Mouse (Mus musculus) hindbrain, embryonic 16.5 days (tissue): ENCODE measurements around the gene Rad51d. TPM values are rescaled to one million over a fixed set of nuclear protein-coding genes. Genes with fewer than 3 reads are reported as not detected.

Experiments
- ATAC-seq: fragments of 200-750 bp; cut with Nextera tagmentation; 2 replicates; pipeline ENCODE4 v1.8.0; 2017; ENCODE audit warnings: moderate TSS enrichment, moderate library complexity
- H3K27ac ChIP-seq: fragments of 300-500 bp; sonication (generic); 2 replicates; pipeline ENCODE4 v1.5.1; 2014; ENCODE audit warnings: low read depth, mild to moderate bottlenecking, control low read depth, low read length, moderate library complexity
- H3K27me3 ChIP-seq: fragments of 300-500 bp; sonication (generic); replicated peaks from 2 replicates; pipeline ENCODE4 v1.6.1; 2014; ENCODE audit warnings: low read length; ENCODE audit not compliant: control insufficient read depth, insufficient read depth
- H3K36me3 ChIP-seq: fragments of 300-500 bp; sonication (generic); 2 replicates; pipeline ENCODE4 v1.6.1; 2014; ENCODE audit warnings: mild to moderate bottlenecking, low read length, moderate library complexity, mixed read lengths; ENCODE audit not compliant: control insufficient read depth, insufficient read depth
- H3K4me1 ChIP-seq: fragments of 300-500 bp; sonication (generic); 2 replicates; pipeline ENCODE4 v1.6.1; 2014; ENCODE audit warnings: low read depth, low read length; ENCODE audit not compliant: control insufficient read depth, insufficient read depth
- H3K4me2 ChIP-seq: fragments of 300-500 bp; sonication (generic); 2 replicates; pipeline ENCODE4 v1.6.1; 2014; ENCODE audit warnings: mild to moderate bottlenecking, low read length, control low read depth, moderate library complexity
- H3K4me3 ChIP-seq: fragments of 300-500 bp; sonication (generic); 2 replicates; pipeline ENCODE4 v1.5.1; 2014; ENCODE audit warnings: mild to moderate bottlenecking, low read length, control low read depth, moderate library complexity
- H3K9ac ChIP-seq: fragments of 300-500 bp; sonication (generic); 2 replicates; pipeline ENCODE4 v1.6.1; 2014; ENCODE audit warnings: low read depth, mild to moderate bottlenecking, control low read depth, low read length, moderate library complexity
- H3K9me3 ChIP-seq: fragments of 300-500 bp; sonication (generic); 2 replicates; pipeline ENCODE4 v1.6.1; 2014; ENCODE audit warnings: mild to moderate bottlenecking, low read length, moderate library complexity; ENCODE audit not compliant: control insufficient read depth
- WGBS: fragments of 180-500 bp; shearing (Covaris S2); extraction: QIAGEN DNeasy Blood & Tissue Kit; methylation state at CpG from one replicate; pipeline ENCODE4 v1.1.7; 2014; 5-methylcytosine and 5-hydroxymethylcytosine counted together
- polyA plus RNA-seq: library from polyadenylated mRNA; unstranded; fragments of >200 nt; fragmentation: Nextera tagmentation; extraction: Ambion mirVana; gene quantifications from 2 replicates; pipeline ENCODE4 v1.2.1, GENCODE M21; 2015

Rad51d gene
- polyA plus RNA-seq, 1 experiment from 2014 or later = 11.9 TPM

GRCm38 (mm10) chr11:82863488-82863931 is 26.9 kb downstream of the Rad51d start:
- 0 out of 2 replicates have a peak overlapping the region, but pooled peaks have one; percentile 44 for H3K27ac ChIP-seq
- H3K4me3 ChIP-seq = no peak overlapping the region
- peaks cover 5% of the 10 kb centered on the region for H3K4me1 ChIP-seq
- no peaks in the 10 kb centered on the region for H3K36me3 ChIP-seq
- no peaks in the 10 kb centered on the region for H3K27me3 ChIP-seq
- ATAC-seq = no peak
- H3K4me2 ChIP-seq = no peak overlapping the region
- H3K9ac ChIP-seq = no peak overlapping the region
- no peaks in the 10 kb centered on the region for H3K9me3 ChIP-seq
- WGBS = 47% methylated on average over 4 of the region's 4 CpGs

GRCm38 (mm10) chr11:82863059-82863458 is 27.4 kb downstream of the Rad51d start:
- ATAC-seq = no peak
- H3K27ac ChIP-seq = no peak overlapping the region
- no peak overlapping the region for H3K4me2 ChIP-seq
- no peak overlapping the region for H3K9ac ChIP-seq
- WGBS = 32% methylated on average over 2 of the region's 2 CpGs
- H3K9me3 ChIP-seq = no peaks in the 10 kb centered on the region
- no peaks in the 10 kb centered on the region for H3K36me3 ChIP-seq
- peaks cover 5% of the 10 kb centered on the region for H3K4me1 ChIP-seq
- H3K4me3 ChIP-seq = no peak overlapping the region
- no peaks in the 10 kb centered on the region for H3K27me3 ChIP-seq

- Histone ChIP-seq H3K36me3 (no peaks in the 10 kb centered on the region), H3K4me3 (no peak overlapping the region), H3K9ac (no peak overlapping the region), H3K4me1 (peaks cover 5% of the 10 kb centered on the region), H3K27me3 (no peaks in the 10 kb centered on the region), H3K4me2 (no peak overlapping the region), H3K9me3 (no peaks in the 10 kb centered on the region), H3K27ac (no peak overlapping the region)
- WGBS = 66% methylated on average over 9 of the region's 9 CpGs
- no peak for ATAC-seq
Observed at GRCm38 (mm10) chr11:82862638-82863037, 27.8 kb downstream of the Rad51d start.

- Histone ChIP-seq H3K36me3 (no peaks in the 10 kb centered on the region), H3K27me3 (no peaks in the 10 kb centered on the region), H3K27ac (no peak overlapping the region), H3K9ac (no peak overlapping the region), H3K4me1 (peaks cover 5% of the 10 kb centered on the region), H3K4me2 (no peak overlapping the region), H3K9me3 (no peaks in the 10 kb centered on the region), H3K4me3 (no peak overlapping the region)
- WGBS = 74% methylated on average over 8 of the region's 8 CpGs
- ATAC-seq = no peak
Observed at GRCm38 (mm10) chr11:82861558-82861957, 28.9 kb downstream of the Rad51d start.

- Histone ChIP-seq H3K4me3 (no peak overlapping the region), H3K27me3 (no peaks in the 10 kb centered on the region), H3K4me1 (peaks cover 8% of the 10 kb centered on the region), H3K27ac (no peak overlapping the region), H3K9me3 (no peaks in the 10 kb centered on the region), H3K36me3 (no peaks in the 10 kb centered on the region), H3K9ac (no peak overlapping the region), H3K4me2 (no peak overlapping the region)
- 82% methylated on average over 6 of the region's 6 CpGs for WGBS
- no peak for ATAC-seq
Observed at GRCm38 (mm10) chr11:82860759-82861158, 29.7 kb downstream of the Rad51d start.

- no peak overlapping the region for H3K27ac ChIP-seq
- H3K4me3 ChIP-seq = no peak overlapping the region
- H3K36me3 ChIP-seq = no peaks in the 10 kb centered on the region
- WGBS = 74% methylated on average over 13 of the region's 13 CpGs
- ATAC-seq = no peak
- no peaks in the 10 kb centered on the region for H3K9me3 ChIP-seq
- H3K9ac ChIP-seq = no peak overlapping the region
- H3K4me2 ChIP-seq = no peak overlapping the region
- peaks cover 4% of the 10 kb centered on the region; the same call in 1 of the 2 replicates for H3K4me1 ChIP-seq
- no peaks in the 10 kb centered on the region for H3K27me3 ChIP-seq
Observed at GRCm38 (mm10) chr11:82857307-82857848, 33.0 kb downstream of the Rad51d start.

- H3K36me3 ChIP-seq = no peaks in the 10 kb centered on the region
- no peak overlapping the region for H3K4me3 ChIP-seq
- H3K9ac ChIP-seq = no peak overlapping the region
- H3K4me1 ChIP-seq = peaks cover 4% of the 10 kb centered on the region; the same call in 1 of the 2 replicates
- no peak overlapping the region for H3K4me2 ChIP-seq
- H3K9me3 ChIP-seq = no peaks in the 10 kb centered on the region
- no peak overlapping the region for H3K27ac ChIP-seq
- peak; percentile 17; the same call in 1 of the 2 replicates for ATAC-seq
- WGBS = 46% methylated on average over 10 of the region's 10 CpGs
- no peaks in the 10 kb centered on the region for H3K27me3 ChIP-seq
Observed at GRCm38 (mm10) chr11:82856032-82856431, 34.4 kb downstream of the Rad51d start.

- Histone ChIP-seq H3K9me3 (no peaks in the 10 kb centered on the region), H3K4me1 (peaks cover 4% of the 10 kb centered on the region; the same call in 1 of the 2 replicates), H3K9ac (no peak overlapping the region), H3K4me3 (no peak overlapping the region), H3K4me2 (no peak overlapping the region), H3K27me3 (no peaks in the 10 kb centered on the region), H3K36me3 (no peaks in the 10 kb centered on the region), H3K27ac (no peak overlapping the region)
- 71% methylated on average over 9 of the region's 9 CpGs for WGBS
- no peak for ATAC-seq
Observed at GRCm38 (mm10) chr11:82855327-82855973, 35.0 kb downstream of the Rad51d start.

GRCm38 (mm10) chr11:82854111-82854510 is 36.3 kb downstream of the Rad51d start:
- Histone ChIP-seq H3K4me3 (no peak overlapping the region), H3K9ac (no peak overlapping the region), H3K27ac (no peak overlapping the region), H3K4me2 (no peak overlapping the region), H3K9me3 (no peaks in the 10 kb centered on the region), H3K36me3 (no peaks in the 10 kb centered on the region), H3K27me3 (no peaks in the 10 kb centered on the region), H3K4me1 (peaks cover 4% of the 10 kb centered on the region; the same call in 1 of the 2 replicates)
- 90% methylated on average over 6 of the region's 6 CpGs for WGBS
- ATAC-seq = no peak
